Mouse (Mus musculus): ENCODE measurements around the gene Slc30a3. TPM values are rescaled to one million over a fixed set of nuclear protein-coding genes. Genes with fewer than 3 reads are reported as not detected.

Gene Slc30a3
- polyA plus RNA-seq, 1 experiment from 2014 or later, result not detected

- H3K9ac ChIP-seq (ENCODE audit: low read length), result no peak overlapping the region
- H3K4me2 ChIP-seq (replicated peaks; ENCODE audit: low read depth), result 0 out of 2 replicates have a peak overlapping the region, but pooled peaks have one; percentile 25
- no peak overlapping the region for H3K4me3 ChIP-seq (ENCODE audit: low read depth, low read length)
- H3K9me3 ChIP-seq (ENCODE audit: control insufficient read depth, low read length), result no peaks in the 10 kb centered on the region
- TF ChIP-seq CTCF (IDR thresholded peaks at IDR 0.05; ENCODE audit: low read depth), result no peak
- no peak for TF ChIP-seq EP300 (optimal IDR thresholded peaks at IDR 0.05)
- peak; percentile 36 for DNase-seq (ENCODE audit: low spot score)
- no peaks in the 10 kb centered on the region for H3K4me1 ChIP-seq (replicated peaks; ENCODE audit: control insufficient read depth, insufficient read depth)
- peaks cover 3% of the 10 kb centered on the region for H3K36me3 ChIP-seq (ENCODE audit: control insufficient read depth, insufficient read depth, low read length)
- 0 out of 2 replicates have a peak, but pooled peaks have one; percentile 2 for ATAC-seq (ENCODE audit: low FRiP score, low TSS enrichment)
- 10% methylated on average over 9 of the region's 9 CpGs for WGBS
- H3K27me3 ChIP-seq (ENCODE audit: control insufficient read depth, insufficient read depth, low read length), result peaks cover 9% of the 10 kb centered on the region
- H3K27ac ChIP-seq (replicated peaks), result no peak overlapping the region
Observed at GRCm38 (mm10) chr5:31138968-31139425, 31.0 kb upstream of the Slc30a3 start.

GRCm38 (mm10) chr5:31138241-31138967 lies 30.4 kb upstream of the Slc30a3 start, which contains the start of gene Ucn:
TSS of gene Ucn (minus strand) at chr5:31138829.
- Histone ChIP-seq H3K27me3 (ENCODE audit: control insufficient read depth, insufficient read depth, low read length) (peaks cover 9% of the 10 kb centered on the region), H3K36me3 (ENCODE audit: control insufficient read depth, insufficient read depth, low read length) (peaks cover 2% of the 10 kb centered on the region), H3K9ac (ENCODE audit: low read length) (no peak within 1 kb of the TSS), H3K4me3 (ENCODE audit: low read depth, low read length) (no peak within 1 kb of the TSS), H3K27ac (replicated peaks) (no peak within 1 kb of the TSS), H3K4me1 (replicated peaks; ENCODE audit: control insufficient read depth, insufficient read depth) (no peaks in the 10 kb centered on the region), H3K4me2 (replicated peaks; ENCODE audit: low read depth) (peak within 1 kb of the TSS; percentile 25; the same call in 1 of the 2 replicates), H3K9me3 (ENCODE audit: control insufficient read depth, low read length) (no peaks in the 10 kb centered on the region)
- 2% methylated on average over 52 of the region's 52 CpGs for WGBS
- TF ChIP-seq CTCF (IDR thresholded peaks at IDR 0.05; ENCODE audit: low read depth), result no peak
- TF ChIP-seq EP300 (optimal IDR thresholded peaks at IDR 0.05), result no peak
- no peak for DNase-seq (ENCODE audit: low spot score)
- ATAC-seq (ENCODE audit: low FRiP score, low TSS enrichment), result 0 out of 2 replicates have a peak, but pooled peaks have one; percentile 29

GRCm38 (mm10) chr5:31137658-31138057 lies 29.6 kb upstream of the Slc30a3 start:
- 2% methylated on average over 13 of the region's 13 CpGs for WGBS

GRCm38 (mm10) chr5:31136730-31137424 lies 28.8 kb upstream of the Slc30a3 start:
- H3K9ac ChIP-seq (ENCODE audit: low read length), result no peak overlapping the region
- WGBS, result 2% methylated on average over 33 of the region's 33 CpGs
- DNase-seq (ENCODE audit: low spot score), result no peak
- H3K4me1 ChIP-seq (replicated peaks; ENCODE audit: control insufficient read depth, insufficient read depth), result no peaks in the 10 kb centered on the region
- no peaks in the 10 kb centered on the region for H3K36me3 ChIP-seq (ENCODE audit: control insufficient read depth, insufficient read depth, low read length)
- no peak overlapping the region for H3K27ac ChIP-seq (replicated peaks)
- H3K27me3 ChIP-seq (ENCODE audit: control insufficient read depth, insufficient read depth, low read length), result peaks cover 9% of the 10 kb centered on the region
- no peak for ATAC-seq (ENCODE audit: low FRiP score, low TSS enrichment)
- no peaks in the 10 kb centered on the region for H3K9me3 ChIP-seq (ENCODE audit: control insufficient read depth, low read length)
- no peak overlapping the region for H3K4me2 ChIP-seq (replicated peaks; ENCODE audit: low read depth)
- no peak overlapping the region for H3K4me3 ChIP-seq (ENCODE audit: low read depth, low read length)
- no peak for TF ChIP-seq CTCF (IDR thresholded peaks at IDR 0.05; ENCODE audit: low read depth)
- TF ChIP-seq EP300 (optimal IDR thresholded peaks at IDR 0.05), result no peak

More at GRCm38 (mm10) chr5:31137658-31138057, 29.6 kb upstream of the Slc30a3 start:
- no peak overlapping the region for H3K9ac ChIP-seq (ENCODE audit: low read length)
- no peak overlapping the region for H3K27ac ChIP-seq (replicated peaks)
- ATAC-seq (ENCODE audit: low FRiP score, low TSS enrichment) (no peak), DNase-seq (ENCODE audit: low spot score) (no peak)
- H3K27me3 ChIP-seq (ENCODE audit: control insufficient read depth, insufficient read depth, low read length), result peaks cover 9% of the 10 kb centered on the region
- H3K4me3 ChIP-seq (ENCODE audit: low read depth, low read length), result no peak overlapping the region
- H3K36me3 ChIP-seq (ENCODE audit: control insufficient read depth, insufficient read depth, low read length), result no peaks in the 10 kb centered on the region
- H3K4me2 ChIP-seq (replicated peaks; ENCODE audit: low read depth), result 0 out of 2 replicates have a peak overlapping the region, but pooled peaks have one; percentile 25
- H3K4me1 ChIP-seq (replicated peaks; ENCODE audit: control insufficient read depth, insufficient read depth), result no peaks in the 10 kb centered on the region
- H3K9me3 ChIP-seq (ENCODE audit: control insufficient read depth, low read length), result no peaks in the 10 kb centered on the region
- TF ChIP-seq EP300 (optimal IDR thresholded peaks at IDR 0.05), result no peak
- no peak for TF ChIP-seq CTCF (IDR thresholded peaks at IDR 0.05; ENCODE audit: low read depth)

GRCm38 (mm10) chr5:31126050-31126449 lies 18.0 kb upstream of the Slc30a3 start:
- no peaks in the 10 kb centered on the region for H3K9me3 ChIP-seq (ENCODE audit: control insufficient read depth, low read length)
- no peaks in the 10 kb centered on the region for H3K27me3 ChIP-seq (ENCODE audit: control insufficient read depth, insufficient read depth, low read length)
- no peak for TF ChIP-seq EP300 (optimal IDR thresholded peaks at IDR 0.05)
- peak; percentile 10; the same call in 1 of the 2 replicates for TF ChIP-seq CTCF (IDR thresholded peaks at IDR 0.05; ENCODE audit: low read depth)
- H3K4me3 ChIP-seq (ENCODE audit: low read depth, low read length), result no peak overlapping the region
- ATAC-seq (ENCODE audit: low FRiP score, low TSS enrichment), result no peak
- H3K9ac ChIP-seq (ENCODE audit: low read length), result no peak overlapping the region
- no peaks in the 10 kb centered on the region for H3K36me3 ChIP-seq (ENCODE audit: control insufficient read depth, insufficient read depth, low read length)
- no peaks in the 10 kb centered on the region for H3K4me1 ChIP-seq (replicated peaks; ENCODE audit: control insufficient read depth, insufficient read depth)
- H3K4me2 ChIP-seq (replicated peaks; ENCODE audit: low read depth), result no peak overlapping the region
- no peak for DNase-seq (ENCODE audit: low spot score)
- 36% methylated on average over 5 of the region's 5 CpGs for WGBS
- no peak overlapping the region for H3K27ac ChIP-seq (replicated peaks)

Data from stomach, postnatal 0 days (tissue).